Mouse (Mus musculus) G1E (cell line): ENCODE measurements around the gene Rnase4.

Source experiments
- CTCF ChIP-seq: IDR thresholded peaks from 2 replicates; pipeline ENCODE4 v1.5.1; 2012; ENCODE audit warnings: low read depth, low read length, inconsistent platforms, mixed read lengths
- GATA1 ChIP-seq: IDR thresholded peaks from 2 replicates; pipeline ENCODE4 v1.6.1; 2012; ENCODE audit warnings: borderline replicate concordance, low read length, inconsistent platforms, mixed read lengths
- GATA2 ChIP-seq: IDR thresholded peaks from 2 replicates; pipeline ENCODE4 v1.6.1; 2012; ENCODE audit warnings: low read depth, low read length, inconsistent platforms, borderline replicate concordance
- POLR2AphosphoS5 ChIP-seq: IDR thresholded peaks from 2 replicates; pipeline ENCODE4 v1.6.1; 2012; ENCODE audit warnings: low read depth, low read length, inconsistent platforms; ENCODE audit not compliant: insufficient replicate concordance
- TAL1 ChIP-seq: conservative IDR thresholded peaks from 2 replicates; pipeline ENCODE4 v1.6.1; 2012; ENCODE audit warnings: low read depth, low read length, inconsistent platforms, mixed read lengths

- TF ChIP-seq CTCF (no peak), GATA1 (no peak), GATA2 (no peak), TAL1 (no peak), POLR2AphosphoS5 (no peak)
Observed at GRCm38 (mm10) chr14:51085086-51085485, 5.8 kb upstream of the Rnase4 start.
